Mouse (Mus musculus) megakaryocyte, embryonic 14.5 days (primary cell): ENCODE data around the gene Adap2. TPM values are rescaled to one million over a fixed set of nuclear protein-coding genes. Genes with fewer than 3 reads are reported as not detected.

Source experiments
- H3K27me3 ChIP-seq: replicated peaks from 2 replicates; pipeline ENCODE3; 2012; ENCODE audit warnings: inconsistent platforms
- H3K36me3 ChIP-seq: replicated peaks from 2 replicates; pipeline ENCODE3; 2012; ENCODE audit warnings: low read length, inconsistent platforms, mixed read lengths
- H3K4me1 ChIP-seq: 2 replicates; pipeline ENCODE4 v1.6.1; 2012; ENCODE audit warnings: inconsistent platforms
- H3K4me3 ChIP-seq: replicated peaks from 2 replicates; pipeline ENCODE3; 2012; ENCODE audit warnings: moderate library complexity, mild to moderate bottlenecking, inconsistent platforms
- H3K9me3 ChIP-seq: 2 replicates; pipeline ENCODE4 v1.6.1; 2012; ENCODE audit warnings: inconsistent platforms
- FLI1 ChIP-seq: IDR thresholded peaks from 2 replicates; pipeline ENCODE4 v1.6.1; 2012; ENCODE audit warnings: low read length, inconsistent platforms, mixed read lengths
- GATA1 ChIP-seq: IDR thresholded peaks from 3 replicates; pipeline ENCODE4 v1.6.1; 2012; ENCODE audit warnings: mixed read lengths, low read length, inconsistent platforms, borderline replicate concordance
- polyA plus RNA-seq: library from polyadenylated mRNA; stranded (reverse); fragments of >175 nt; gene quantifications from 2 replicates; pipeline ENCODE4 v1.2.3, GENCODE M21; 2012; ENCODE audit warnings: low replicate concordance; ENCODE audit not compliant: insufficient read depth

The Adap2 gene
- polyA plus RNA-seq, 1 experiment: 4.2 TPM

DNA sequence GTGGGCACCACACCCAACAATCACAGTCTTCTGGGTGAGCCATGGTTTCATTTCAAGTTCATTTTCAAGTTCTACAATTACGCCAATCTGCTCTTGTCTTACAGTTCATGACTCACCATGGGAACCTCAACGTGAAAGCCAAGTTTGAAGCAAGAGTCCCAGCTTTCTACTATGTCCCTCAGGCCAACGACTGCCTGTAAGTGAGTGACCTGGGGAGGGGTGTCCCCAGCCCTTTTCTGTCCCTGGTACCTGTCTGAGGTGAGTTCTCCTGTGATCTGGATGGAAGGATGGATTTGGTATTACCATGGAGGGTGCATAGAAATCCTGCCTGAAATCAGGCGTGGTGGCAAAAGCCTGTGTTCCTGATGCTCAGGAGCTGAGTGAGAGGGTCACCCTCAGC, 2.9 kb downstream of the Adap2 start:
- TF ChIP-seq FLI1: no peak
- no peak for TF ChIP-seq GATA1
- H3K9me3 ChIP-seq: no peaks in the 10 kb centered on the region
- H3K4me3 ChIP-seq: no peak overlapping the region
- peaks cover 31% of the 10 kb centered on the region for H3K4me1 ChIP-seq
- no peaks in the 10 kb centered on the region for H3K36me3 ChIP-seq
- peaks cover 56% of the 10 kb centered on the region for H3K27me3 ChIP-seq

DNA sequence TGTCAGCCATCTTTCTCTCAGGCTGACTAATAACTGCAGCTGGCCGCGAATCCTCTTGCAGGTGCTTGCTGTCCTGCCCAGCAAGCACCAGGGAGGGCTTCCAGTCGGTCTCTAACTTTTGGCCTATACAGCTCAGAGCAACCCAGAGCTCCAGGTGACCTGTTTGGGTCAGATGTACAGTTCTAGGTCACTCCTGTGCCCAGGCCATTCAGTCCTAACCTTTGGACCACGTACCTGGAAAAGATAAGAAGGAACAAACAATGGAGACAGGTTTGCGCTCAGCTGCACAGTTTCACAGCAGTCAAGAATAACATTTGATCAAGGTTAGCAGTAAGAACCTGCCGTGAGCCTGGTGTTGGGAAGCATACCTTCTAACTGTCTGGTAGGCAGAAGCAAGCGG, 5.1 kb downstream of the Adap2 start:
- Histone ChIP-seq H3K36me3 (no peaks in the 10 kb centered on the region), H3K4me1 (peaks cover 35% of the 10 kb centered on the region), H3K4me3 (no peak overlapping the region), H3K27me3 (peaks cover 52% of the 10 kb centered on the region), H3K9me3 (no peaks in the 10 kb centered on the region)
- TF ChIP-seq FLI1: no peak
- no peak for TF ChIP-seq GATA1

DNA sequence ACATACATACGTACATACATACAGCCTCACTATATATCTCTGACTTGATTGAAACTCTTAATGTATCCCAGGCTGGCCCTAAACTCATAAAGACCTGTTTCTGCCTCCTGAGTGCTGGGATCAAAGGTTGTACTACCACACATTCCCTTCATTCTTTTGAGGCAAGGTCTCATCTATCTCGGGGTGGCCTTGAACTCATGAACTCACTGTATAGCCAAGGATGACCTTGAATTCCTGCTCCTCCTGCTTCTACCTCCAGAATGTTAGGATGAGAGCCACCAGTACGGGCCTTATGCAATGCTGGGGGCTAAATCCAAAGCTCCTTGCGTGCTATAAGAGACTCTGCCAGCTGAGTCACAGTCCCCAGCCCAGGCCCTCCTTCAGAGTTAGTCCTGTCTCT, 7.1 kb downstream of the Adap2 start:
- Histone ChIP-seq H3K36me3 (peaks cover 5% of the 10 kb centered on the region), H3K4me3 (no peak overlapping the region), H3K27me3 (peaks cover 37% of the 10 kb centered on the region), H3K4me1 (peaks cover 36% of the 10 kb centered on the region), H3K9me3 (peaks cover 2% of the 10 kb centered on the region)
- TF ChIP-seq FLI1 (no peak), GATA1 (no peak)

DNA sequence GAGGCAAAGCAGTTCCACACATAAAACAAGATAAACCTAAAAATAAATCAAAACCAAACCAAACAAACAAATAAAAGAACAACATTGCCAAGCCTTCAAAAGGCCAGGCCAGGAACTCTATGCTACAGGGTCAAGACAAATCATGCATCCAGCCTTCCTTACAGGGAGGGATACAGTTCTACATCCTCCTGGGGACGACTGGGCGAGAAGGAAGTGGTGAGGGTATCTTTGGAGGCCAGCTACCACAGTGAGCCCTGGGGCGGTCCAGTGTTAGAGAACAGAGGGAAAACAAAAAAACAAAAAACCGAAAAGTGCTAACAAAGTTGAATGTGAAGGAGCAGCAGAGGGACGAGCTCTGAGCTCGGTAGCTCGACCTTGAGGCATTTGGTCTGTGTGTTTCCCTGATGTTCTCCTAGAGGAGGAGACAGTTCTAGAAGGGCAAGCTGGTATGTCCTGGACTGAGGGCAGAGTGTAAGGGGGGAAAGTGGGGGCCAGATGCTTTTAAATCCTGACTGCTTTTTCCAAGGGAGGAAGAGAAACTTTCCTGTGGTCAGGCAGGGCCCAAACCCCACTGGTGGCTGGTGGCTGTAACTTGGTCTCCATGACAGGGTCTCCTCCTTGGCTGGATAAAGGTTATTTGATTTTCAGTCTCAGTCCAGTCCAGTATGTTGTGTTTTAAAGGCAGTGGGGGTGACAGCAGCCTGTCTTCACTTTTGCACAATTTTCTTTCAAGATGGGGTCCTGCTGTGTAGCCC, 9.6 kb downstream of the Adap2 start:
- H3K36me3 ChIP-seq: peaks cover 8% of the 10 kb centered on the region

DNA sequence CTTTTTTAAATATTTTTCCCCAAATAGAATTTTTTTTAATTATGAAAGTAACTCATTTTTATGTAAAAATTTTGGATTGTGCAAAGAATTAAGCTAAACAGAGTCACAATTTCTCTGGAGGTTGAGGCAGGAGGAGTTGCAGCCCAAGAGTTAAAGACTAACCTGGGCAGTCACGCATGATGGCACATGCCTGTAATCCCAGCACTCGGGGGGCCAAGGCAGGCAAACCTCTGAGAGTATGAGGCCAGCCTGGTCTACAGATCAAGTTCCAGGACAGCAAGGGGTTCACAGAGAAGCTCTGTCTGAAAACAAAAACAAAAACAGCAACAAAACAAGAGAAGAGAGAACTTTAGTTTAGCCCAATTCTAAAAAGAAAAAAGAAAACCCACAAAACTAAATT, 10.3 kb downstream of the Adap2 start:
- TF ChIP-seq FLI1 (no peak), GATA1 (no peak)
- Histone ChIP-seq H3K4me1 (peaks cover 45% of the 10 kb centered on the region), H3K4me3 (peak overlapping the region; percentile 56), H3K36me3 (peaks cover 8% of the 10 kb centered on the region), H3K9me3 (peaks cover 6% of the 10 kb centered on the region), H3K27me3 (peaks cover 12% of the 10 kb centered on the region)

More for the DNA sequence above, 9.6 kb downstream of the Adap2 start:
- H3K27me3 ChIP-seq: peaks cover 18% of the 10 kb centered on the region
- H3K9me3 ChIP-seq: peaks cover 6% of the 10 kb centered on the region
- H3K4me3 ChIP-seq: peak overlapping the region; percentile 81
- peaks cover 38% of the 10 kb centered on the region for H3K4me1 ChIP-seq
- TF ChIP-seq GATA1 (no peak), FLI1 (no peak)

DNA sequence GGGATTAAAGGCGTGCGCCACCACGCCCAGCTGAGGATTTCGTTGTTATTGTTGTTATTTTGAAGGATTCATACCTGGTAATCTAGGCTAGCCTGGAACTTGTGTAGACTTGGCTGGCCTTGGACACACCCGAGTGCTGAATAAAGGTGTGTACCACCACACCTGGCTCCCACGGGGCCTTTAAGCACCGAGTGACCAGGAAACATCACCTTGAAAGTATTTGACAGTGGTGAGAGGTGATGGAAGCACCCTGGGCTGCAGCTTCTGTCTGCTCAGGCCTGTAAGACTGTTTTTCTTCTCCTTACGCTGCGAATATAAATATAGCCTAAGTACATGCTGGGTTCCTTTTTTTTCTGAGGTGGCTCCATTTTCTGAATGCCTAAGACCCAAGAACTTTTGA, 14.2 kb downstream of the Adap2 start:
- H3K4me3 ChIP-seq: no peak overlapping the region
- H3K9me3 ChIP-seq: peaks cover 6% of the 10 kb centered on the region
- peaks cover 7% of the 10 kb centered on the region for H3K27me3 ChIP-seq
- TF ChIP-seq FLI1: no peak
- TF ChIP-seq GATA1: no peak
- peaks cover 8% of the 10 kb centered on the region for H3K36me3 ChIP-seq
- H3K4me1 ChIP-seq: peaks cover 70% of the 10 kb centered on the region

DNA sequence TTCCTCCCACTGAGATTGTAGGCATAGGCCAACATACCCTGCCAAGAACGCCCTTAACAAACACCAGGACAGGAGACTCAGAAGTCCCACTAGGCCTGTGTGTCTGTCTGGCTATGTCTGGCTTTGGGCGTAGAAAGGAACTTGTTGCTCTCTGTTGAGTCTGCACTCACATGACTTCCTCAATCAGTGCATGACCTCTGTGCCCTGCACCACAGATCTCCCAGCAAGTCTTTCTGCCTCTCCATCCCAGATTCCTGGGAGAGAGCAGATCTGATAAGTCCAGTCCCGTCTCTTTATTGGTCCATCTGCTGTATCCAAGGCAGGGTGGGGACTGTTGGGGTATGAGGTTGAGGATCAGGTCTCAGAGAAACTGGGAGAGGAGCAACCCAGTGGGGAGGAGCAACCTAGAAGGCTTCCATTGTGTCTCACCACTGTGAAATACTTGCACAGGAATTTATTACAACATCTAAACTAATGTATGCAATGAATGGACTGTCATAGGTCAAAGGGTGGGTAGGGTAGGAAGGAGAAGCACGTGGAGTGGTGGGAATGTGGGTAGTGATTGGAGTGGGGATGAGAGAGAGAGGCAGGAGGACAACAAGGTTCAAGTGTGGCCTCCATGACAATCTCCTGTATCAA, 14.8 kb downstream of the Adap2 start:
- Histone ChIP-seq H3K36me3 (peaks cover 8% of the 10 kb centered on the region), H3K4me1 (peaks cover 70% of the 10 kb centered on the region), H3K9me3 (peaks cover 6% of the 10 kb centered on the region), H3K4me3 (no peak overlapping the region), H3K27me3 (peaks cover 7% of the 10 kb centered on the region)
- no peak for TF ChIP-seq GATA1
- TF ChIP-seq FLI1: no peak

DNA sequence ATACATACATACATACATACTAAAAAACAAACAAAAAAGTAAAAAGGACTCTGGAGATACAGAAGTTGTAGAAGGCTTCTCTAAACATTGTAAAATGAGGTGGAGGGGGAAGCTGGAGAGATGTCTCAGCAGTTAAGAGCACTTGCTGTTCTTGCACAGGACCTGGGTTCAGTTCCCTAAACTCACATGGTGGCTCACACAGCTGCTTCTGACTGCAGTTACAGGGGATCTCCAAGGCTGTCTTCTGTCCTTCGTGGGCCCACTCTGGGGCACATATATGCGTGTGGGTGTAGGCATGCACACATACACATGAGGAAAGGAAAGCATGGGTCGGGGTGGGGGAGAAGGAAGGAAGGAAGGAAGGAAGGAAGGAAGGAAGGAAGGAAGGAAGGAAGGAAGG, 15.7 kb downstream of the Adap2 start:
- TF ChIP-seq GATA1: no peak
- no peak for TF ChIP-seq FLI1
- H3K36me3 ChIP-seq: peaks cover 8% of the 10 kb centered on the region

DNA sequence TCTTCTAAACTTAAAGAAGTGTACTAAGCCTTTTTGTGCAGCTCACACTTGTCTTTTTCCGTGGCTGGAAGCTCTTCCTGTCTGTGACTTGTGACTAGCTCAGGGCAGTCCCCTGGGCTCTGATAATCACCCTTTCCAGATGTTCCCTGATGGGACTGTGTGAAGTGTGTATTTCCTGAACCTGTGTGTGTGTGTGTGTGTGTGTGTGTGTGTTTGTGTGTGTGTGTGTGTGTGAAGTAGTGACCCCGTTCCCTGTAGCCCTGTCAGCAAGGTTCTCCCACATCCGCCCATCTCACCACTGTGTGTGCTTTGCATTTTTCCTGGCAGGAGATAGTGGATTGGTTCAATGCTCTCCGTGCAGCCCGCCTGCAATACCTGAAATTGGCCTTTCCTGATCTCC, 16.4 kb downstream of the Adap2 start:
- no peak for TF ChIP-seq GATA1
- TF ChIP-seq FLI1: no peak
- Histone ChIP-seq H3K4me3 (peak overlapping the region; percentile 35), H3K9me3 (peaks cover 6% of the 10 kb centered on the region), H3K4me1 (peaks cover 71% of the 10 kb centered on the region), H3K27me3 (peaks cover 10% of the 10 kb centered on the region), H3K36me3 (peaks cover 8% of the 10 kb centered on the region)

More for the DNA sequence above, 15.7 kb downstream of the Adap2 start:
- H3K4me1 ChIP-seq: peaks cover 70% of the 10 kb centered on the region
- peaks cover 10% of the 10 kb centered on the region for H3K27me3 ChIP-seq
- H3K9me3 ChIP-seq: peaks cover 6% of the 10 kb centered on the region
- H3K4me3 ChIP-seq: peak overlapping the region; percentile 64

DNA sequence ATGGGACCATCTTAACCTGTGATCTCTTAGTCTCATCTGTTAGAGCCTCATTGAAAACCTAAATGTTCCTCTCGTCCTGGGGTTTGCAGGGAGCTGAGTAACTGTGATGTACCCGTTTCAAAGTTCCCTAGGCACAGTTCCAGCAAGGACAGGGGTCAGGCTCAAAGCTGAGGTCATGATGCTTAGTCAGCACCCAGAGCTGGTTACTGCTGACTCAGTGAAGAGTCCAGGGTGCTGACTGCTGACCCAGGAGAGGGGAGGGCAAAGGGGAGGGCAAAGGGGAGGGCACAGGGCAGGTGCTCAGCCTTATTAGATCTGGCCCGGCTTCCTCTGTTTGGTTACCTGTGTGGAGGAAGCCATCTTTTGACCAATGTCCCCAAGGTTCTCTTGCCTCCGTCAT, 18.0 kb downstream of the Adap2 start:
- Histone ChIP-seq H3K36me3 (no peaks in the 10 kb centered on the region), H3K4me1 (peaks cover 81% of the 10 kb centered on the region)

More for the DNA sequence above, 18.0 kb downstream of the Adap2 start:
- Histone ChIP-seq H3K27me3 (peaks cover 3% of the 10 kb centered on the region), H3K4me3 (no peak overlapping the region), H3K9me3 (no peaks in the 10 kb centered on the region)
- no peak for TF ChIP-seq FLI1
- no peak for TF ChIP-seq GATA1
